Mouse (Mus musculus) natural killer cell, adult 2 months (primary cell): ENCODE results near the gene Tiam1.

Experiments used
- DNase-seq, 2 experiments: peaks; one replicate each; pipeline ENCODE4 v3.0.0; 2022; ENCODE audit warnings: low spot score in 2 of 2

Gene Tiam1

DNA sequence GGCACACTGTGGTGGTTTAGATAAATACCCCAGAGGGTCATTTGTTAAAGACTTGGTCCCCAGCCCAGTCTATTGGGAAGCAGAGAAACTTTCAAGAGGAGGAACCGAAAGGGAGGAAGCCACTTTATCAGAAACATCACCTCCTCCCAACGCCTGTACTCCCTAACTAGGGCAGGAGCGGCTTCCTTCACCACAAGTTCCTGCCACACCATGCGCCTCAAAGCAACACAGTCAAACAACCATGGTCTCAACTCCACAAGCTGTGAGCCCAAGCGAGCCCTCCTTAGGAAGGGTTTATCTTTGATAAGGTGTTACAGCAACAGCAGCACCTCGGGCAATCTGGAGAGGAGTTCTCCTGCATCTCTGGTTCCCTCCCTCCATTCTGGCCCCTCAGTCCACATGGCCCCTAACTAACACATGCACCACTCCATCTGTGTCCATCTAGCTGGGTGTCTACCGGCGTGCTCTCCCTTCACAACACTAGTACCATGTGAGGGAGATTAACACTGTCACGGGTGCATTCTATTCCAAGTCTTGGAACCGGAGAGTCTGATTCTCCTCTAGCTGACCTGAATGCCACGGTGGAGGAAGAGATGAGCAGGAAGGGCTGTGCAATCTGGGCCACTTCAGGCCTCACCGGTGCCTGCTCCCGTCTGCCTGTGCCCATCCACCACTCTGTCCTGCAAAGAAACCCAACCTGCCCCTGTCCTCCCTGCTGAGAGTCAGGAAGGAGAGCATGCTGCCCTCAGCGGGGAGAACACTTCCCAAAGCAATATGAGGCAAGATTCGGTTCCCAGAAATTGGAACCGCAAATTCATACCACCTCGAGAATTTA is 149.4 kb downstream of the Tiam1 start:
- DNase-seq = no peak

DNA sequence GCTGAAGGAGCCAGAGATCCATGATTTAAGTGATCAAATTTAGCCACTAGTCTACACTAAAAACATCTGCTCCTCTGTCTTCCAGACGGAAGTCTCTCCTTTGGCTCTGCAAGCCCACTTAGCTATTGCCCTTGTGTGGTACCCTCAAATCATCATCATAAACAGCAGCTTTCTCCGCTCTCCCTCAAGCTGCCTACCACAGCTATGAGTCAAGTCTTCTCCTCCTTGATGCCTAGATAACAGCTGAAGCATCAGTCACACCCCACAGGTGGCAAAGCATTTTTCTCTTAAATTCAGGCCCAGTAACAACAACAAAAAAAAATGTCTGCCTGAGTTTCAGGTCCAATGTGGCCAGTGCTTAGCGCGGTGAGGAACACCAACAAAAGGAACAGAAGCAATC is 150.1 kb downstream of the Tiam1 start:
- no peak for DNase-seq

DNA sequence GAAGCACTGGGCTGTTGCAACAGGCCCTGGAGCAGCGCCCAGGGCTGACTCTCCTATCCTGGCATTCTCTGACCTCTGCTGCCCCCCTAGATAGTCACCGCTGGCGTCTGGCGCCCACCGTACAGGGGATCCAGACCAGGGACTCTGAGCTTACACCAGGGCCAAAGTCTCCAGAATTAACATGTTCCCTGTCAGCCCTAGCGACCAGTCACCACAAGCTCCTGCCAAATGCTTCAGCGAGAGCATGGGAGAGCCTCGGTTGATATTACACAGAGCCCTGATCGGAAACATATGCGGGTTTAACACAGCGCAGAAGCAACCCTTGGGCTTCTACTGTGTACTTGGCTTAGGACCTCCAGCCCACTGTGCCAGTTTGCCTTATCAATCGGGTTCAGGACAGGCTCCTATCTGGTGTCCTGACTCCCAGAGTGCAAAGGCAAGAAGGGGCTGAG is 151.8 kb downstream of the Tiam1 start:
- DNase-seq = no peak

DNA sequence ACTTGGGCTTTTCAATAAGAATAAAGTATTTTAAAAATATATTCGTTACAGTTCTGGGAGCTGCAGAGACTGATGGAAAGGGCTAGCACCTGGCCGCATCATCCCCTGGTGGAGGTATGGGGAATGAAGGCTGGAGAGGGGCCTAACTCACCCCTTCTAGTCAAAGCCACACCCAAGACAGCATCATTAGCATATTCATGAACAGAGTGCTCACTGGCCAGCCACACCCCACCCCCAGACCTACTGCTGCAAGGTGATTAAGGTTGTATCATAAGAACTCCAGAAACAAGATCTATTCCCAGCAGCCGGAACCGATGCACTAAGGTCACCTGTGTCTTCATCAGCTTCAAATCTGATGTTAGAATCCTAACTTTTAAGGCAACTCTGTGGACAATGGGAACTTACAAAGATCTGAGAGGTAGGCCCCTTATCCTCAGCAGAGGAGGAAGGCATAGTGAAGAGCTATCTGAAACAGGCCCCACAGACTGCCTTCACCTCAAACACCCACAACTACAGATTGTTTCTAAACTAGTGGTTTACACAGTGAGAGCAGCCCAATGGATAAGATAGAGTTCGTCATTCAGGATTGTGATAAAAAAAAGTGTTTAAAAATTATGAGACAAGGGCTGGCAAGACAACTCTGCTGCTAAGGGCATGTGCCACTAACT is 153.1 kb downstream of the Tiam1 start:
- no peak for DNase-seq

DNA sequence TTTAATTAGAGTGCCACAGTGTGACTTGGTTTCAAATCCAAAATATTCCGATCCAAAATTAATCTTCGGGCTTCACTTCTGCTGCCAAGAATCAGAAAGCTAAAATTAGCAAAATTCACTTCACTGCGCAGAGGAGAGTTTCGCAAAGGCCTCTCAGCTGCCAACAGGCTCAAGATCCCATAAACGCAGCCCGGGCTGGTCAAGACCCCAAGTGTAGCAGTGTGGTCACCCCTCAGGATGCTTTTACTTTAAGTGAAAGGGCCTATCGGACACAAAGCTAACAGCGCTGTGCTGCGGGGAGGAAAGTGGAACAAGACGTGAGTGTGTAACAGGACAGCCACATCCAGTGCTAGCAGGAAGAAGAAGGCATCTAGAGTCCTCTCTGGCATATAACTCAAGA is 153.8 kb downstream of the Tiam1 start:
- no peak for DNase-seq

DNA sequence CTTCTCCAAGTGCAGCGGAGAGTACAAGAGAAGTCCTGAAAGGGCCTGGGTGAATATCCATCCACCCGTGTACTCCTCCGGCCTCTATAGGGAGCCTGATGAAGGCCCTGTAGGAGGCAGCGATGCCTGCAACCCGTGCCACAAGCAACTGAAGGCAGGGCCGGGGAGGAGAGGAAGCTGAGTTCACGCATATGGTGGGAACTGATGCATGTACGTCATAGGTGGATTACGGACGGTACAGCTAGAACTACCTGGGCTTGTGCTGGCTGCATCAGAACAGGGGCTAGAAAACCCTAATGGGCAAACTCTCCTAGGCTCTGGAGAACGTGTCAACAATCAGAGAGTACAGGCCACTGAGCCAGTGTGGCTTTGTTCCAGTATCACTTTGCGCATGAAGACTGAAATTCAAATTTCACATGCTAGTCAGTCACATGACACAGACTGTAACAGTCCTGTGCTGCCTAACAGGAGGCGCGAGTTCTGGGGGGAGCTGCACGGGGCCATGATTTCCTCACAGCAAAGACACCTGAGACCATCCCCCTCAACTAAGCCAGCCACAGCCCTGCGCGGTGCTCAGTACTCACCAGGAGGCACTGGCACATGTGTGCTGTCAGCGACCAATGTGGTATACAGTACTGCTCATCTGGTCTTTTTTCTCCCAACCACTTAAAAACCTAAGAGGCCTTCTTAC is 156.8 kb downstream of the Tiam1 start:
- DNase-seq = peak; percentile 13 to 30

DNA sequence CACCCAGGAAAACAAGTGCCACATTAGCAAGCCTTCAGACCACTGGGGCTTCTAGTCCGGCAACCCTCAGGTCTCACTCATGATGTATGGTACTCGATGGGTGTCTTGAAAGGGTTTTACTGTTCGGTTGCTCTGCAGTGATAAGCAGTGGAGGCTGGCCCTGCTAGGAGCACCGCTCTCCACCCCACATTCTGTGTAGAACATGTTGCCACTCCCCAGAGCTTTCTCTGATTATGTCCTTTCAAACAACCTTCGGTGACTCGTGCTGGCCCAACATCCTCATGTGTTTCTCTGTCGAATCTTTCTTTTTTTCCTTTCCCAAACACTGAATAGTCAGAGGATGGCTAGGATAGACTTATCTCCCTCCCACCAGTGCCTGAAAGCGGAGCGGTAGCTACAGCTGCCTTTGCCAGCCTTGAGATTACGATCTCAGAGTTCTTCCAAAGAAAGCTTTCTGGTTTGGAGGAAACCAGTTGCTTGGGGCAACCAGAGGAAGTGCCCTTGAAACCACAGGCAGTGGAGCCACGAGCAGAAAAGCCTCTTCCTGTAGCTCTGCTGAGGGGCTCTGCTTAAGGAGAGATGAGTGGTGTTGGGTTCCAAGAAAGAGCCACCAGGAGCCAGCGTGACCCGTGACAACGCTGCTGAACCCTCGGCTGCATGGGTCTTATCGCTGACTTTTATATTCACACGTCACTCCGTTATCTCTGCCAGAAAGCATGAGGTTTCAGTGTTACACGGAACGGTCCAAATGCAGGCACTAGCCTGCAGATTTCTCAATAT is 157.7 kb downstream of the Tiam1 start:
- peak; percentile 13 to 16 for DNase-seq

DNA sequence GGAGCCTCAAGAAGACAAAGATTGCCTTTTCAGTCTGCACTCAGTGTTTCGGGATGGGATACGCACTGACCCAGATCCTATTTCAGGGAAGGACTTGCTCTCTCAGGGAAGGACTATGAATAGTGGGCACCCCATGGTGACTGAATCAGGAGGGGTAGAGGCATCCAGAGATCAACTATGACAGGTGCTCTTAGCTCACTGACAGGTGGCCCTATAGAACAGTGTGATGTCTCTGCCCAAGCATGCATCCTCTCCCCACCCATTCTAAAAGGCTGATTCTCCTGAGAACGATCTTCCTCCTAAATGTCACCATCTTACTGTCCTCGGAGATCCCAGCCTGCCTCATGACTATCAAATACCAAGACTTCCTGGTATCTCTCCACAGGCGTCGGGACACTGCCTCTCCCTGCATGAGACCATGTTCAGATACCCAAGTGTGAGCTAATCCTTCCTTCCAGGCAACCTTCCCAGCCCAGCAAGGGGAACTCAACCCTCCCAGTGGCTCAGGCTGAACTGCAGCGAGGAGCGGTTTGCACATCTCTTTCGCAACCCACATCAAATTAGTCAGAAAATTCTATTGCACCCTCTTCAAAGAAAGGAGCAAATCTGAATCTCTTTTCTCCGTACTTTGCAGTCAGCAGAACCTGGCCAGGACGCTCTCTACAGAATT is 163.4 kb downstream of the Tiam1 start:
- no peak for DNase-seq

DNA sequence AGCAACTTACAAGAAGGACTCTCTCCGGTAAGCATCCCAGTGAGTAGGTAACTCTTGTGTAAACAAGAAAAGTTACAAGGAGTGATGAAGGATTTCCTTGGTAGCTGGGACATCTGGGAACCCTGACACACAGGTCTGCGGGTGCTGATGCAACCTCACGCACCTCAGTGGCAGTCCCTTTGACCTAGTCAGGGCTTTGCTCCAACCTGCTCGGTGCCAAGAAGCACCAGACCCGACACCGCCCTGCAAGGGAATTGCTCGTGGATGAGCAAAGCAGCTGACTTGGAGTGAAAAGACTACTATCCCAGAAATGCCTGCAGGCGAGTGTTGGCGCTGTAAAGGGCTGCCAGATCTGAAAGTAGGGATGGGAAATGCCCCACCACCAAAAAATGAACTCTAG is 168.1 kb downstream of the Tiam1 start:
- no peak for DNase-seq

DNA sequence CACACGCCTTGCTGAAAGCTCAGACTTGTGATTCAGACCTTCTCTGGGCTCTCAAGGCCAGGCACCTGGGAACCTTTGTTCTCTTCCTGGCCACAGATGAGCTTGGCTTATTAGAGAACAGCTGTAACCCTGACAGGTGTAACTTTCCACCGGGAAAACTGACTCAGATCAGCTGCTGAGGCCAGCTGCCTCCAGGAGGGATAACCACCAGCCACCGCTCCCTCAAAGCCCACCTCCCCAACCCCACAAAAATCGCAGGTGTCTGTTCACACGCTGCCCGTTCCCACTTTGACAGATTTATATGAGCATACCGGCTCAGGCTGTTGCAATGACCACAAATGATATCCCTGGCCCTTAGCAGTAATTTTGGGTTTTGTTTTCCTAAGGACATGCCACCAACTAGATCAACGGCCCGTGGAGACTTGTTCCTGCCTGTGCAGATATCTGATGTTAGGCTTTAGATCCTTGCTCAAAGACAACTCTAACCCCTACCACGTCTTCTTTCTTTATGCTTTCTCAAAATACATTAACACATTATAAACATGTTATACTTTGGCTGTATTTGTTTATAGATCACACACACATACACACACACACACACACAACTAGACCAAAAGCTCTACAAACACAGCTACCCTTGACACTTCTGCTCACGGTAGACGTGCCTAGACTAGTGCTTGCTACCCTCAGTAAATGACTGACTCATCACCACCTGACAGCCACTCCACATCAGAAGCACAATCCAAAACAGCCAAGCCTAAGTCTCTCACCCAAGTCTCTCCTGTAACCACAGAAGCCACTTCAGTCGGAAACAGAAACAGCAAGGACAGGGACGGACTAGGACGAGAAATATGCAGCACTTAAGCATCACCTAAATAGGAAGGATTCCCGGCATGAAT is 169.5 kb downstream of the Tiam1 start:
- no peak for DNase-seq

DNA sequence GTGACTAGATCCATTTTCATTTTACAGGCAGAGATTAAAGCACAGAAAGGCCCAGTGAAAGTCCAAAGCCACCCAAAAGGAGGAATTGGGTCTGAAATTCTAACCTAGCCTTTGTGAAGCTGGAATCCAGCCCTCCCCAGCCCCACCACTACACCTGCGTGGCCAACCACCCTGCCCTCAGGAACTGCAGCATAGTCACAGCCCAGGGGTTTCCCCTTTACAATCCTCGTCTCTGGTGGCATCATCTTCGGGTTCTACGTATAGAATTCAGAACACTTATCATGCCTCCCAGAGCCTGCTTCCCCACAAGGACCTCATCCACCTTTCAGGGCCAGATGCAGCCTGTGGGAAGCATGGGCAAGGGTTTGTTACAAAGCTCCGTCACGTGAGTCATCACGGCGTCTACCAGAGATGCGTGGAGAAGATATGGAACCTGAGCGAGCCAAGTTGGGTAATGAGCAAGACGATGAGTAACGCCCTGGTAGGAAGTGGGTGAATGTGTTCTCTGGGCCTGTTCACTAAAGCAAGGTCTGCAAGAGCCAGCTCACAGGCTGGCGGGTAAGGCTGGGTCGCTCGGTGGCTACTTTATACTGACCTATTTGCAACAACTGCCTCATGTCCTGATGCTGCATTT is 170.6 kb downstream of the Tiam1 start:
- peak; percentile 29 to 37 for DNase-seq

DNA sequence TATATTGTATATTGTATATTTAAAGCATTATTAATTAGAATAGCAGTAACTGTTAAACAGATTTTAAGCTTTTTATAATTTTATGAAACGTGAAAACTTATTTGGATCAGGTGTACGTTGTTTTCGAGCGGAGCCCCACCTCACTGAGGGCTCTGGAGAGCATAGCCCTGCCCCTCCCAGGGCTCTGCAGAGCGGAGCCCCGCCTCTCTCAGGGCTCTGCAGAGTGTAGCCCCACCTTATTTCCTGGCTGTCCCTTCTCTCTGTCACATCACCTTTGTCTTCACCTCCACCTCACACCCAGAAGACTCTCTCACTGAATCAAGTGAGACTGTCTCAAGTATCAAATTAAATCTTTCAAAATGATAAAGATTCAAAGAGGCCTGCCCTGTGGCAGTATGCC is 171.6 kb downstream of the Tiam1 start:
- DNase-seq = no peak

DNA sequence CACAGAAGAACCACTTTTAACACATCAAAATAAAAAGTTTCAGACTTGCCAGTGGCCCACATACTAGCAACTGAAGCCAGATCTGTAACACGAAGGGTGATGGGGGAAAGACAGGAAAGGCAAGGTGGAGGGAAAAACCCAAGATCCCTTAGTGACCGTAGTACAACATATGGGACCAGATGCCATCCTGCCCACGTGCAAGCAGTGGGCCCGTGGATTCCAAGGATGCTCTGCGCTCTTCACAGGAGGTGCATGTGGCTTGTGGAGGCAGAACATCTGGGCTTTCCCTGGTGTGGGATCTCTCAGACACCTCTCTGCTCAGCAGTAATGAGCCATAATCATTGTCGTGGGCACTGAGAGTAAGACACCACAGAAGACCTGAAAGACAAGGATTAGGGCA is 175.5 kb downstream of the Tiam1 start:
- DNase-seq = no peak

DNA sequence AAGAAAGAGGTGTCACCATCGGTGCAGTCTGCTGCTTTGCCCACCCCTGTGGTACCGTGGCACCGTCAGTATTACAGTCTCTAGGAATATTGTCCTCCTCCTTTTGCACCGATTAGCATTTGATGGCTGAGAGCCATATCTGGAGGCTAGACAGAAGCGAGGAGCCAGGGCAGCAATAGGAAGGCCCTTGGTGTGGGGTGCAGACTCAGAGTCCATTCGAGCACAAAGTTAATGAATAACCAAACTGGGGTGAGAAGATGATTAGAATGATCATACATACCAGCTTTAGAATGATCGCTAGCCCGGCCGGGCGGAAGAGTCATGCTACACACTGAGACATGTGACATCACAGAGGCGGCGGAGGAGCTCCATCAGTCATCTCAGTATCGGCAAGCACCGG is 180.7 kb downstream of the Tiam1 start:
- no peak for DNase-seq

DNA sequence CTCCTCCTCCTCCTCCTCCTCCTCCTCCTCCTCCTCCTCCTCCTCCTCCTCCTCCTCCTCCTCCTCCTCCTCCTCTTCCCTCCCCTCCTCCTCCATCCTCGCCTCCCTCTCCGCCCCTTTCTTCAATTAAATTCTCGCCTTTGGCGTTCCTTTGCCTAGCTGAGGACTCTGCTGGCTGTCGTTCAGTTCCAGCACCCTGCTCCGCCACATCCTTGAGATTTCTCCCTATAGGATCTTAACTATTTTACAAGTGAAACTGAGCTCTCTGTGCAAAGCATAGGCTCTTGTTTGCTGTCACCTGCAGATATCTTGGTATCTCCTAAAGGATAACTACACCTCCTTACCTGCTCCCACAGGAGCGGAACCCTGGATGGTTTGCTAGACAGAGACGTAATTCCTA is 182.7 kb downstream of the Tiam1 start:
- no peak for DNase-seq

DNA sequence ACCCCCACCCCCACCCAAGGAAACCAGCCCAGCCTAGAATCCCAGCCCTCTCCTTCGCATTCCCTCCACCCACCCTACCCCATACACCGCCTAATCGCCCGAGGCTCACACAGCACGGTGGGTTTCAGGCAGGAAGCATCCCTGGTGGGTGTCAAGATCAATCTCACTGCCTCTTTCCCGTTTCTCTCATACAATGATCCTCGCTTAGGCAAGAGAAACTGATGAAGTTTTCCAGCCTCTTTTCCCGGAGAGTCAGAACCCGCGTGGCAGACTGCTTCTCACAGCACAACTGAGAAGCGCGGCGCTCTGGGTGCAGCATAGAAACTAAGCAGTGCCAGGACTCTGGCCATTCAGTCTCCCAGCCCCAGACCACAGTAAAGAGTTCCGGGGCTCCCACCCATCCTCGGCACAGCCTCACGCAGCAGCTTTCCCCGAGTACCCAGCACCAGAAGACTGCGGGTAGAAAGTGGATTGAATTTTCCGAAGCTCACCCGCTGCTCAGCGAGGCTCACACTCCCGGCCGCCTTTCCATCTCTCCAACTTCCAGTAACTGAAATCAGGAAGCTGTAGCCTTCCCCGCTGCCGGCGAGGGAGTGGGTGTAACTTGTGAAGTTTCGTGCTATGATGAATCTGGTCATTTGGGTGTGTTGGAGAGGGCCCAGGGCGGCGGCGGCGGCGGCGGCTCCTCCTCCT is 183.2 kb downstream of the Tiam1 start:
- no peak for DNase-seq

DNA sequence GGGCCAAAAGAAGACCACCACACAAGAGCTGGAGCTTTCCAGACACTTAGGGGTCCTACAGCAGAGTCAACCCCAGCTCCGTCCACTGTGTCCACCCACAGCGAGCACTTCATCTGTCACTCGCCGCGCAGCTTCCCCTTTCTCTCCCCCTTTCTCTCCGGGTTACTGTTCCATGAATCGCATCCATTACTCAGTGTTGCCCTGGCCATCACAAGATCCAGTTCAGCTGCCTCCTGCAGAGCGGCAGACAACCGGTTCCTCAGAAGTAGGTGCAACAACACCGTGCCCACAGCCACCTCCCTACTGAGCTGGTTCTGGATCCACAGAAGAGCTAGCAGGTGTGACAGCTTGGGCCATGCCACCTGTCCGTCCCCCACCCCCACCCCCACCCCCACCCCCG is 184.6 kb downstream of the Tiam1 start:
- no peak for DNase-seq

DNA sequence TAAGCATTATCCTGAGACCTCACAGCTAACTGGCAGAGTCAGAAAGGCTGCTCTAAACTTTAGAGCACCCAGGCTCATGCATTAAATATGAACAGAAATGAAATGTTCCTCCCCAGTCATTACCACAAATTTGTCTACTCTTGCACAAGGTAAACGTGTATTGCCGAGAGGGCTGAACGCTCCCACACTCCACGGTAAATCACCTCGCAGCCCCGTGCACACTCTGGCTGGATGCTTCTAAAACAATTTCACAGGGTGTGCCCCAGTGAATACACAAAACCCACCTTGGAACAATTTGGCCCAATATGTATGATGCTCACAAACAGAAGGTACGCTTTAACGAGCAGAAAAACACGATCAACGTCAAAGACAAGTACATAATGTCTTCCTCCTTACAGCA is 185.5 kb downstream of the Tiam1 start:
- no peak for DNase-seq

DNA sequence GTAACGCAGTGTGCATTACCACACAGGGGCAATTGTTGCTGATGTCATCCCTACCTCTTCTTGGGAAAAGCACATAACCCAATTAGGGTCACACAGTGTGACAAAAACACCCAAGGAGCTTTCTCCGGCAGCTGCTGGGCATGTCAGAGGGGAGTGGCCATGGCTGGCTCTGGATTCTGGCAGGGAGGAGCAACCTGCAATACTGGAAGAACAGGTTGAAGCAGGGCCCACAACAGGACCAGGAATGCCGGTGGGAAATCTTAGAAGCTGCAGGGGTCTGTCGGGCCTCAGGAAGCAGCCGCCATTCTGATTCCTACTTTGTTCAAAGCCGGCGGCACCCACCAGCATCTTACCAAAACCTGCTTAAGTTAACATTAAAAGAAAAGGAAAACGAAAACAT is 189.0 kb downstream of the Tiam1 start:
- no peak for DNase-seq
